Mouse (Mus musculus) gastrocnemius, postnatal 4 days (tissue): Measurements from ENCODE around the gene Vps8. TPM values are rescaled to one million over a fixed set of nuclear protein-coding genes. Genes with fewer than 3 reads are reported as not detected.
"Not testable (repeated sequence)": the region's sequence is repeated elsewhere in the genome, so short reads cannot be mapped to it uniquely, and the experiment has no call there.

ENCODE experiments used
- DNase-seq, 2 experiments: peaks; one replicate each; pipeline ENCODE4 v3.0.0; 2021 to 2022; ENCODE audit warnings: low spot score in 2 of 2, mixed read lengths in 2 of 2
- total RNA-seq, 2 experiments: library from RNA; stranded (reverse); gene quantifications; 2 replicates each; pipeline ENCODE4 v1.2.3; 2021

Gene Vps8
- total RNA-seq, 2 experiments from 2014 or later: 14.2 to 17.3 TPM

DNA sequence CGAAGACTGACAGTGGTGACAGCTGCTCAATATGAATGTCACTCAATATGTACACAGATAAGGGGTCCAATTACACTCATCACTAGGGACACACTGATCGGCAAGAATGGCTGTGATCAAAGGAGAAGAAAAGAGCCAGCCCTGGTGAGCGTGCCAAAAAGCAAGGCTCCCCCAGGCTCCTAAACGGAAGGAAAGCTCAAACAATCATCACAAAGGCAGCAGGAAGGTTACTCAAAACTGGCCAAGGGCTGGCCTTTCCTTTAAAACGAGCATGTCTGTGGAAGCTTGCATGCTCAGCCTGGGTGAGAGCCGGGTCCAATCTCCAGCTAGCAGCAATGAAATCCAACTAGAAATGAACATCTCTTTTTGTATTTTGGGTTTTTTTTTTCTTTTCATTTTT, 232.4 kb downstream of the Vps8 start:
- no peak for DNase-seq

DNA sequence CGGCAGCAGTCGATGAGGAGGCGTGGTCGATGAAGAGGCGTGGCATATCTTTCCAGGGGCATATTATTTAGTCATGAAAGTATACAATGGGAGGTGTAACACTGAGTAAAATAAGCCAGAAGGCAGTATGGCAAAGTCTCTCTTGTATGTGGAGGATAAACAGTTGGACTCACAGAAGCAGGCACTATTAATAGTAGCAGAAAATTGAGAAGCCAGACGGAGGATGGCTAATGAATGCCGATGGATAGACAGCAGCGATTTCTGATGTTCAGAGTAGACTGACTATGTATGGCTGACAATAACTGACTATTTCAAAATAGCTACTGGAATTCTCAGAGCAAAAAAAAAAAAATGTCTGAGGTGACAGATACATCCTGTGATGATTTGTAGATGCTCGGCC, 233.0 kb downstream of the Vps8 start:
- no peak for DNase-seq

DNA sequence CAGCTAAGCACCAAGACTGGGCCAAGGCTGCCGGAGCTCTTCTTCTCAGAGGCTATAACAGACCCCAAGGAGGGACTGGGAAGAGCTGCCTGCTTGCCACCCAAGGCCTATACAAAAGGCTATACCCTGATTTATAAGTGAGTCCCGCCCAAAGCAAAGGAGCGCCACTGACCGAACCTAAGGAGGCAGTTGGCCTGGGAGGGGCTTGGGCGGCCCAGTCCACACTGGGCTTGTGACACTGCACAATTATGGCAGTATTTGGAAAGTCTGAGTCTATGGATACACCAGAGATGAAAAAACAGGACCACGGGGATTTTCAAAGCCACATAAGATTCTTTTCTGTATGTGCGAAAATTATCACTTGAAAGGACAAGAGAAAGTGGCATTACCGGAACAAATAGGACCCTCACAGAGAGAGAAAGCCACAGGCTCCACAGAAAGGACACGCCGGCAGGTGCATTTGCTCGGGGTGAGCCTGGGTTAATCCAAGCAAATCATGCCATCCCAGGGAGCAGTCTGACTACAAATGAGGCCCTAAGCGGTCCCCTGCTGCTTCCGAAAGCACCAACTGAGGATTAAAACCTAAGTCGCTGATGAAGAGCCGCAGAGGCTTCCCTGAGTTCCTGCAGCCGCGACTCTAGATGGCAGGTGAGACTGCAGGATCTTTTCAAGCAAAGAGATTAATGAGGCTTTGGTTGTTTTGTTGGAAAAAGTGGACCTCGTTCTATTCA, 241.9 kb downstream of the Vps8 start:
- no peak for DNase-seq

DNA sequence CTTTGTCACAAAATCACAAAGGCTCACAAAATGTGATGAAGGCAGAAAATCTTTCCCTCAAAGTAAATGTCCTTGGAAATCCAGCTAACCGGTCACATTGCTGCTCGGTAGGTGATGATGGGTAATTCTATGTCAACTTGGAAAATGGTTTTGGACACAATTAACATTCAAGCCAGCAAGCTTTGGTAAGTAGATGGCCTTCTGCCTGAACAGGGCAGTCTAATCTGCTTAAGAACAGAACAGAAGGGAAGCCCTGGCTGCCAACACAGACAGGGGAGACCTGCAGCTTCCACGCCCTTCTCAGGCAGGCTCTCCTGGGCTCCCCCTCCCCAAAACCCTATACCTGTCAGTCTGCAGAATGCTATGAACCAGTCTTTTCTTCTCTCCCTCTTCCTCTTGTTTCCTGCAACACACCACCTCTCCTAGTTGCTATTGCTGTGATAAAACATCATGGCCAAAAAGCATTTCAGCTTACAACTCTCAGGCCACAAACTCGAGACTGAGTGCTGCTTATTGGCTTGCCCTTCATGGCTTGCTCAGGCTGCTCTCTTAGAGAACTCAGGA, 242.6 kb downstream of the Vps8 start:
- no peak for DNase-seq

DNA sequence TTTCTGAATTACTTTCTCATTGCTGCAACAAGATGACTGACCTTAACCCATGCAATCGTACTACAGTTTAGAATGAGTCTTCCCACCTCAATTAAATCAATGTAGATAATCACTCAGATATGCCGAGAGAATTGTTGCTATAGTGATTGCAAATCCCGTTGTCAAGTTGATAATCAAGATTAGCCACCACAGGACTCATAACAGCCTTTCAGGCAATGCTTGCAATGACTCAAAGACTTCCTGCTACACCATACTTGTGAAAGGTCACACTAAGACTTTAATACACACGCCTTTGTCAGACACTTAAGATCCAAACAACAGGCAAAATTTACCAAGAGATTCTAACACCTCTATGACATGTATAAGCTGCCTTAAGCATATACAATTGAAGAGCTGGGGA, 249.0 kb downstream of the Vps8 start:
- no peak for DNase-seq

DNA sequence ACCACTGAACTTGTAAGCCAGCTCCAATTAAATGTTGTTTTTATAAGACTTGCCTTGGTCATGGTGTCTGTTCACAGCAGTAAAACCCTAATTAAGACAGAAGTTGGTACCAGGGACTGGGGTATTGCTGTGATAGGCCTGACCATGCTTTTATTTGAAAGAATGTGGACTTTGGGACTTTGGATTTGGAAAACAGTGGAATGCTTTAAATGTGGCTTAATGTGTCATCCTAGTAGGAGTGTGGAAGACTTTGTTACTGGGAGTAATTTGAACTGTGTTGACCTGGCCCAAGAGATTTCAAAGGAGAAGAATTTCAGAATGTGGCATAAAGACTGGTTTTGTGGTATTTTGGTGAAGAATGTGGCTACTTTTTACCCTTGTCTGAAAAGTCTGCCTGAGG, 250.1 kb downstream of the Vps8 start:
- DNase-seq: not testable (repeated sequence)

DNA sequence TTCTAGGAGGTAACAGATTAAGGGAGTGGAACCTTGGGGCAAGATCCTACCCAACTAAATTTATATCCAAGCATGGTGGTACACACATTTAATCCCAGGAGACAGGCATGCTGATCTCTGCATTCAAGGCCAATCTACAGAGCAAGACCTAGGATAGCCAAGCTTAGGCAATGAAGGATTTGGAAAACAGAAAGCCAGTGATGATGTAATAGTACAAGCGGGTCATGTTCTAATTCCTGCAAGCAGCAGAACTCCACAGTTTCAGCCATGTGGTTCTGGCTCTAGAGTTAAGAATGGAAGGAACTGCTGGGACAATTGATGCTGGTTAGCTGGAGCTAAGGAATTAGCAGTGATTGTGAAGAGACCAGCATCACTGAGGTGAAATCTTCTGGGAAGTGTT, 250.7 kb downstream of the Vps8 start:
- DNase-seq: not testable (repeated sequence)

DNA sequence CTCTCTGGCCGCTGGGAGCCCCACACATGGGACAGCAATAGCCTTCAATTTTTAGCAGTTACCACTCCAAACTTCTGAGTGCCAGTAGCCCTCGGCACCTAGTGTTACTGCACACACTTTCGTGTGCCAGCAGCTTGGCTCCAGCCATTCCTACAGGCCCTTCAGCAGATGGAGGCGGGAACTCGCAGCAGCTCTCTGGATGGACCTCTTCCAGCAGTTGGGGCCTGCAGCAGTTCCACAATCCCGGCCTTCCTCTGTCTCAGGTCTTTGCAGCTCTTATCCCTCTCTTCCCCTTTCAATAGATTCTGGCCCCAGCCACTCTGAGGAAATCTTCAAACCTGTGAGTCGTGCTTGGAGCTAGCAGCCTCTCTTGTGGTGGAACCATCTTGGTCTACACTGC, 253.9 kb downstream of the Vps8 start:
- no peak for DNase-seq

DNA sequence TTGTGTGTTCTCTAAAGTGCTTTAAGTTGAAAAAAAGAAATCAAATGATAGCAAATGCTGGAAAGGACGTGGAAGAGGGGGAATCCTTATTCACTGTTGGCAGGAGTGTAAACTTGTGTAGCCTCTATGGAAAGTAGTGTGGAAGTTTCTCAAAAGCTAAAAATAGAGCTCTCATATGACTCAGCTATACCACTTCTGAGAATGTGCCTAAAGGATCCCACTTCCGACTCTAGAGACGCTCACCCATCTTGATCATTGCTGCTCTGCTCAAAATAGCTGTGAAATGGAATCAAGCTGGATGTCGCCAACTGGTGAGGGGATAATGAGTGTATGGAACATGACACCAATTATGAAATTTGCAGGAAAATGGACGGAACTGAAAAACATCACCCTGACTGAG, 264.5 kb downstream of the Vps8 start:
- no peak for DNase-seq

DNA sequence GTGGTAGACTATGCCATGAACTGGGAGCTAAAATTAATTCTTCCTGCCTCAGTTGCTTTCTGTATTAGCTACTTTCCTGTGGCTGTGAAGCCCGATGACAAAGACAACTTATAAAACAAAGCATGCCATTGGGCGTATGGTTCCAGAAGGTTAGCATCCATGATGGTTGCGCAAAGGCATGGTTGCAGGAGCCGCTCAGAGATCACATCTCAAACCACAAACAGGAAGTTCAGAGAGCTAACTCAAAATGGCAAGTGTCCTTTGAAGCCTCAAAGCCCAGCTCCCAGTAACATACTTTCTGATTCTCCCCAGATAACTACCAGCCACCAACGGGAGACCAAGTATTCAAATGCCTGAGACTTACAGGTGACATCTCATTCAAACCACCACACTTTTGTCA, 266.2 kb downstream of the Vps8 start:
- no peak for DNase-seq

DNA sequence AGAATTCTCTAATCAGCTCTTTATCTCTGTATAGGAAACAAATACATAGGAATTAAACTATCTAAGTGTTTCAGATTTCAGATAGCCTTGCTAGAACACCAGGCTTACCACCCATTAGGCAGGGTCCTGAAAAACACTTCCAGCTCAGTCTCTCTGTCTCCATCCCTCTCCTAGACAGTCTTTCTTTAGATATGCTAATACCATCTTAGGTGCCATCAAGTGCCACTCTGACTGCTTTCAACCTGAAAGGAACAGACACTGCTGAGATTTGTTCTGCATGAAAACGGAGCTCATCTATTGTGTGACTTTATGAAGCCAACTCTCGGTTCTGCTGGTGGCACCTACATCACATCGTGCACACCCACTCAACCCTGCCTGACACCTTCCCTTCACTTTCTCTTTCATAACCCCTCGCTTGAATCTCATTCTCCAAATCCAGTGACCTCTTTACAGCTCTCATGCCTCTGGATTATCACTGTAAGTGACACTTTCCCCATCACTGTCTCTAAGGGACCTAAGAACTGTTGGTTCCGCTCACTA, 267.4 kb downstream of the Vps8 start:
- no peak for DNase-seq

DNA sequence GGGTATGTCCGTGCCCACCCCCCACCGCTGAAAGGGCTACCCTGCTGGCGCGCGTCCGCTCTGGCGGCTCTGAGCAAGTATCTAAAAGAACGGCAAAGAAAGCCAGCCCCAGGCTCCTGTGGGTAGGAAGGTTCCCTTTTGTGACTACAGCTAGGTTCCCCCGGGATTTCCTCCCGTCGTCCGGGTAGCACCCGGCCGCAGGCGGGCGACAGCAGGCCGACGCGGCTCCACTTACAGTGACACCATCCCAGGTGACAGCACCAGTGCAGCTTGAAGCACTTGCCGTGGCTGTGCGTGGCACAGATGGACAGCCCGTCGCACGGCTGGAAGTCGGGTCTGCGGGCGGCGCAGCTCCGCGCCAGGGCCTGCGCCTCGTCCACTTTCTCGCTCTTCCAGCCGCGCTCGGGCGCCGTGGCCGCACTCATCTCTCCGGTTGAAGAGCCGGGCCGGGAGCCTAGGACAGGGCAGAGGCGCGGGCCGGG, 271.1 kb downstream of the Vps8 start:
- peak in 1 of 2 experiments; percentile 19 for DNase-seq

Other genes starting within 250 kb of the Vps8 start
- gene Ephb3, start 218.4 kb upstream of the Vps8 start, total RNA-seq: 10 to 100 TPM; 22.4 to 23.4 TPM